Mouse (Mus musculus) forebrain, embryonic 10.5 days (tissue): Measurements from ENCODE around the gene Abcb8. TPM values are rescaled to one million over a fixed set of nuclear protein-coding genes. Genes with fewer than 3 reads are reported as not detected.

Experiments used
- DNase-seq: peaks from one replicate; pipeline ENCODE4 v3.0.0-alpha.2; 2017; ENCODE audit warnings: low spot score; ENCODE audit errors: extremely low spot score
- H3K27ac ChIP-seq: fragments of 300-500 bp; sonication (generic); 2 replicates; pipeline ENCODE4 v1.5.1; 2016; ENCODE audit warnings: mild to moderate bottlenecking
- H3K27me3 ChIP-seq: fragments of 300-500 bp; sonication (generic); 2 replicates; pipeline ENCODE4 v1.6.1; 2016; ENCODE audit warnings: mild to moderate bottlenecking; ENCODE audit not compliant: poor library complexity, severe bottlenecking
- H3K36me3 ChIP-seq: fragments of 300-500 bp; sonication (generic); replicated peaks from 2 replicates; pipeline ENCODE4 v1.6.1; 2016; ENCODE audit warnings: mild to moderate bottlenecking, moderate library complexity
- H3K4me1 ChIP-seq: fragments of 300-500 bp; sonication (generic); 2 replicates; pipeline ENCODE4 v1.6.1; 2016
- H3K4me3 ChIP-seq: fragments of 300-500 bp; sonication (generic); 2 replicates; pipeline ENCODE4 v1.5.1; 2016; ENCODE audit warnings: mild to moderate bottlenecking, moderate library complexity
- H3K9me3 ChIP-seq: fragments of 300-500 bp; sonication (generic); 2 replicates; pipeline ENCODE4 v1.6.1; 2016; ENCODE audit warnings: mild to moderate bottlenecking, moderate library complexity
- WGBS: fragments of 180-500 bp; shearing (Covaris S2); methylation state at CpG from one replicate; pipeline ENCODE4 v1.1.7; 2016; 5-methylcytosine and 5-hydroxymethylcytosine counted together
- polyA plus RNA-seq: library from polyadenylated mRNA; unstranded; fragments of >200 nt; fragmentation: Nextera tagmentation; extraction: Ambion mirVana; gene quantifications from 2 replicates; pipeline ENCODE4 v1.2.1, GENCODE M21; 2016

Abcb8 gene
- polyA plus RNA-seq, 1 experiment from 2014 or later = 57.1 TPM

DNA sequence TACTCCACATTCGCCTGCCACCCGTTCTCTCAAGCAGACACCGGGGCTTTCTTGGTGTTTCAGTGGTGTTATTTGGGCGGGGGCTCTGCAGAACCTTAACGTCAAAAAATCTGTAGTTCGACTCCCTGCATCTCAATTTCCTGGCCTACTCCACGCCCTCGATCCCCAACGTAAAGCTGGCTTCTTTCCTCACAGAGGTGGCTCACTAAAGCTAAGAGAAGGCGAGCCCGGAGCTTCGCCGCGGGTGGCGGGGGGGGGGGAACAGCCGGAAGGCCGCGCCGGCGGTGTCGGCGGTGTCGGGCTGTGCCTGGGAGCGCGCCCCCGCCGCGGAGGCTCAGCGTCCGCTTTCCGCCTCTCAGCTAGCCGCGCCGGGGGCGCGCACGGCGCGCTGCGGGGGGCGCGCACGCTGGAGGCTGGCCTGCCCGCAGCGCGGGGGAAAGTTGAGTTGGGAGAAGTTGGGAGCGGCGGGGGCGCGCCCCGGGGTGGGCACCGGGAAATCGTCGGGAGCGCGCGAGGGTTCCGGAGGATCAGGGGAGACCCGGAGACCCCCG lies 31.5 kb downstream of the Abcb8 start:
- peaks cover 69% of the 10 kb centered on the region for H3K4me1 ChIP-seq

GRCm38 (mm10) chr5:24425421-24426036 lies 32.1 kb downstream of the Abcb8 start:
- H3K27ac ChIP-seq = peak overlapping the region; percentile 85
- H3K36me3 ChIP-seq = peaks cover 32% of the 10 kb centered on the region
- peak overlapping the region; percentile 75 for H3K4me3 ChIP-seq
- H3K4me1 ChIP-seq = peaks cover 69% of the 10 kb centered on the region
- peaks cover 19% of the 10 kb centered on the region for H3K27me3 ChIP-seq
- WGBS = under 1% methylated on average over 29 of the region's 30 CpGs
- H3K9me3 ChIP-seq = no peaks in the 10 kb centered on the region
- peak; percentile 70 for DNase-seq

More for the DNA sequence above, 31.5 kb downstream of the Abcb8 start:
- Histone ChIP-seq H3K36me3 (peaks cover 32% of the 10 kb centered on the region), H3K27me3 (peaks cover 19% of the 10 kb centered on the region), H3K27ac (peak overlapping the region; percentile 85), H3K4me3 (peak overlapping the region; percentile 75), H3K9me3 (no peaks in the 10 kb centered on the region)
- DNase-seq = peak; percentile 75
- WGBS = 1% methylated on average over 57 of the region's 60 CpGs

- Histone ChIP-seq H3K4me1 (peaks cover 69% of the 10 kb centered on the region), H3K4me3 (peak overlapping the region; percentile 75), H3K36me3 (peaks cover 32% of the 10 kb centered on the region), H3K27ac (peak overlapping the region; percentile 85), H3K9me3 (no peaks in the 10 kb centered on the region), H3K27me3 (peaks cover 19% of the 10 kb centered on the region)
- DNase-seq = peak; percentile 38
- 2% methylated on average over 10 of the region's 10 CpGs for WGBS
These were observed 32.6 kb downstream of the Abcb8 start for GRCm38 (mm10) chr5:24426037-24426432.

- Histone ChIP-seq H3K4me1 (peaks cover 69% of the 10 kb centered on the region), H3K27ac (peak overlapping the region; percentile 85; the same call in 1 of the 2 replicates)
These were observed 33.3 kb downstream of the Abcb8 start for GRCm38 (mm10) chr5:24426556-24427284.

DNA sequence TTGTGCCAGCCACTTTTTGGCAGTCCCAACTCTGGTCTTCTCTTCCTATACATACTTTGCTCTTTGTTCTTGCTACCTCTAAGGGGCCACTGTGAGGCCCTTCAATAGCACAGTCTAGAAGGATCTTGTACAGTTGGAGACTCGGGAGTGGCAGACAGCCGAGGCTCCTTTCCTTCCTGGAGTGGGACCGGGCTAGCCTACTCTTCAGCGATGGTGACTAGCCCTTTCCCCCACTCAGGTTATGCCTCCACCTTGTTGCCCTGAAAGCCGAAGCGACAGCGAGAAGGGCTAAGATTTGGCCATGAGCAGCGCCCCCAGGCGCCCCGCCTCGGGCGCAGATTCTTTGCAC lies 33.8 kb downstream of the Abcb8 start:
- Histone ChIP-seq H3K27ac (peak overlapping the region; percentile 30), H3K27me3 (peaks cover 19% of the 10 kb centered on the region), H3K36me3 (peaks cover 34% of the 10 kb centered on the region), H3K4me1 (peaks cover 66% of the 10 kb centered on the region), H3K9me3 (no peaks in the 10 kb centered on the region), H3K4me3 (peak overlapping the region; percentile 75)
- 7% methylated on average over 12 of the region's 12 CpGs for WGBS
- DNase-seq = no peak

More at GRCm38 (mm10) chr5:24426556-24427284, 33.3 kb downstream of the Abcb8 start:
- no peak for DNase-seq
- Histone ChIP-seq H3K9me3 (no peaks in the 10 kb centered on the region), H3K4me3 (peak overlapping the region; percentile 75), H3K36me3 (peaks cover 32% of the 10 kb centered on the region), H3K27me3 (peaks cover 19% of the 10 kb centered on the region)
- 10% methylated on average over 9 of the region's 9 CpGs for WGBS

GRCm38 (mm10) chr5:24427981-24428402 lies 34.5 kb downstream of the Abcb8 start:
- H3K9me3 ChIP-seq = no peaks in the 10 kb centered on the region
- H3K27me3 ChIP-seq = peaks cover 19% of the 10 kb centered on the region
- peak; percentile 45 for DNase-seq
- H3K4me1 ChIP-seq = peaks cover 59% of the 10 kb centered on the region
- peak overlapping the region; percentile 75 for H3K4me3 ChIP-seq
- peaks cover 42% of the 10 kb centered on the region for H3K36me3 ChIP-seq
- 3% methylated on average over 15 of the region's 15 CpGs for WGBS
- H3K27ac ChIP-seq = peak overlapping the region; percentile 54

GRCm38 (mm10) chr5:24428596-24428995 lies 35.1 kb downstream of the Abcb8 start:
- Histone ChIP-seq H3K4me3 (peak overlapping the region; percentile 75; the same call in 1 of the 2 replicates), H3K36me3 (peaks cover 48% of the 10 kb centered on the region), H3K27me3 (peaks cover 19% of the 10 kb centered on the region), H3K4me1 (peaks cover 54% of the 10 kb centered on the region), H3K27ac (peak overlapping the region; percentile 54; the same call in 1 of the 2 replicates), H3K9me3 (no peaks in the 10 kb centered on the region)
- 11% methylated on average over 9 of the region's 9 CpGs for WGBS
- DNase-seq = no peak

GRCm38 (mm10) chr5:24433993-24434392 lies 40.5 kb downstream of the Abcb8 start:
- Histone ChIP-seq H3K4me3 (no peak overlapping the region), H3K4me1 (peaks cover 3% of the 10 kb centered on the region), H3K36me3 (peaks cover 98% of the 10 kb centered on the region), H3K27me3 (no peaks in the 10 kb centered on the region), H3K27ac (no peak overlapping the region), H3K9me3 (no peaks in the 10 kb centered on the region)
- DNase-seq = no peak
- WGBS = 87% methylated on average over 8 of the region's 8 CpGs

DNA sequence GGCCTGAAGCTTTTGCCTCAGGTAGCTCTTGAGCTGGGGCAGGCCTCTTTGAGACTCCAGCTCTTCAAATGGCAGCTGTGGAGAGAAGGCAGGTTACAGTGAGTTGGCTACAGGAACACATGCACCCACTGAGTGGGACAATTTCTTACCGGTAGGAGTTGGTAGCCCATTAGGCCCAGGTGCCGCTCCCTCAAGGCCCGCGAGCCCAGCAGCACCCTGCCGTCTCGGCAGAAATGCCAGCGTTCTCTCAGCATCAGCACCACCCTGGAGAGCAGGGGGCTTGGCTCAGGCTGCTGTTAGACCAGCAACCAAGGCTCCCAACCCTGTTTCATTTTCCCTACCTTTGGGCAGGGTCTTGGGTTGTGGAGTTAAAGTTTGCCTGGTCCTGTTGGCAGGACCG lies 47.7 kb downstream of the Abcb8 start:
- H3K36me3 ChIP-seq = peaks cover 76% of the 10 kb centered on the region
- H3K9me3 ChIP-seq = no peaks in the 10 kb centered on the region; the same call in 1 of the 2 replicates
- peaks cover 26% of the 10 kb centered on the region for H3K4me1 ChIP-seq
- no peaks in the 10 kb centered on the region for H3K27me3 ChIP-seq
- no peak overlapping the region for H3K4me3 ChIP-seq
- no peak overlapping the region for H3K27ac ChIP-seq
- no peak for DNase-seq
- 93% methylated on average over 8 of the region's 8 CpGs for WGBS

DNA sequence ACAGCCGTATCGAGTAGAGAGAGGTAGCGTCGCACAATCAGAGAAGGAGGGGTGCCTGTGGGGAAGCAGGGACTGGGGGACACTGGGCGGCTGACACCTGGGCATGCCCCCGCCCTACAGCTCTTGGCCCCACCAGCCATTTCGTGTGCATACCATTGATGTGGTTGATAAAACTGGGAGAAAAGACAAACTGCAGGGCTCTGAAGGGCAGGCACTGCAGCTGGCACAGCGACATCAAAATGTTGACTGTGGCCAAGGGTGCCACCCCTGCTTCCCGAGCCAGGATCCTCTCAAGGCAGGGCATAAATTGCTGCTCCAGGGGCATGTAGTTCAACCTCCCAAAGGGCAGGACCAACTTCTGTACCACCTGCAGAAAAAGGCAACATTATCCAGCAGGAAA lies 48.6 kb downstream of the Abcb8 start:
- Histone ChIP-seq H3K4me3 (no peak overlapping the region), H3K9me3 (no peaks in the 10 kb centered on the region; the same call in 1 of the 2 replicates), H3K36me3 (peaks cover 67% of the 10 kb centered on the region), H3K27ac (no peak overlapping the region), H3K4me1 (peaks cover 35% of the 10 kb centered on the region), H3K27me3 (no peaks in the 10 kb centered on the region)
- 91% methylated on average over 9 of the region's 9 CpGs for WGBS
- no peak for DNase-seq

GRCm38 (mm10) chr5:24443204-24443603 lies 49.7 kb downstream of the Abcb8 start:
- no peak overlapping the region for H3K27ac ChIP-seq
- no peak for DNase-seq
- no peaks in the 10 kb centered on the region; the same call in 1 of the 2 replicates for H3K9me3 ChIP-seq
- peak overlapping the region; percentile 75 for H3K4me3 ChIP-seq
- H3K27me3 ChIP-seq = 0 out of 2 replicates have a peak, but pooled peaks cover 3% of the 10 kb centered on the region
- H3K4me1 ChIP-seq = peaks cover 46% of the 10 kb centered on the region
- 94% methylated on average over 7 of the region's 7 CpGs for WGBS
- H3K36me3 ChIP-seq = peaks cover 57% of the 10 kb centered on the region

GRCm38 (mm10) chr5:24443927-24444326 lies 50.5 kb downstream of the Abcb8 start:
- Histone ChIP-seq H3K4me1 (peaks cover 48% of the 10 kb centered on the region), H3K4me3 (peak overlapping the region; percentile 75), H3K9me3 (no peaks in the 10 kb centered on the region; the same call in 1 of the 2 replicates), H3K27ac (peak overlapping the region; percentile 98), H3K27me3 (peaks cover 11% of the 10 kb centered on the region), H3K36me3 (peaks cover 51% of the 10 kb centered on the region)
- DNase-seq = no peak
- WGBS = 90% methylated on average over 12 of the region's 12 CpGs
